Mouse (Mus musculus): Measurements from ENCODE around the gene Cfap70.

DNA sequence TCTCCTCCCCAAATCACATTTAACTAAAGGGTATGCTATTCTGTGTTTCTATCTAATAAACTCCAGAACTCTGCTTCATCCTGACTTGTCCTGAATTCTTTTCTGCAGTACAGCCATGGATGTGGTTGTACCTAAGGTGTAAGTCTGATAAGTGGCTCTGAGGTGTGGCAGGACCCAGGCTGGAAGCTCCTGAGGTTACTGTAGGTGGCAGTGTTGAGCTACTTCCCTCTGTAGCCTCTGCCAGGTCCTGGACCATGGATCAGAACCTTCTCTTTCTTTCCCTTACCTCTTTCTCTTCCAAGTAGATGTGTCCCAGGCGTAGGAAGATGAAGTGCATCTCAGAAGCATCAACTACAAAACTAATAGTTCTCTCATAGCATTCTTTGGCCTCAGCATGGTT lies 52.0 kb downstream of the Cfap70 start:
- TF ChIP-seq CTCF (IDR thresholded peaks at IDR 0.05; ENCODE audit: low read depth, low read length) (peak; percentile 31; the same call in 1 of the 2 replicates), GATA2 (IDR thresholded peaks at IDR 0.05; ENCODE audit: borderline replicate concordance, low read depth, low read length) (no peak), TAL1 (conservative IDR thresholded peaks at IDR 0.05; ENCODE audit: low read depth, low read length) (no peak)

All from G1E (cell line).